Mouse (Mus musculus) T-helper 1 cell (primary cell): ENCODE measurements at regions not wholly inside any gene's neighbourhood (a gene's known extent, or its start where the extent isn't known, plus 50 kb on each side); places are given as distances from the start of the nearest gene placed in this dataset.

Experiments
- in situ Hi-C: fragments of 300-600 bp; cut with MboI, MseI; formaldehyde crosslinking; loops from one replicate; pipeline ENCODE4 v1.15.1; 2025; ENCODE audit warnings: high pct_unique_total_duplicates

GRCm38 (mm10) chr19:15851622-15852021 is 95.5 kb downstream of the Psat1 start:
- in situ Hi-C loops: no loop called here

DNA sequence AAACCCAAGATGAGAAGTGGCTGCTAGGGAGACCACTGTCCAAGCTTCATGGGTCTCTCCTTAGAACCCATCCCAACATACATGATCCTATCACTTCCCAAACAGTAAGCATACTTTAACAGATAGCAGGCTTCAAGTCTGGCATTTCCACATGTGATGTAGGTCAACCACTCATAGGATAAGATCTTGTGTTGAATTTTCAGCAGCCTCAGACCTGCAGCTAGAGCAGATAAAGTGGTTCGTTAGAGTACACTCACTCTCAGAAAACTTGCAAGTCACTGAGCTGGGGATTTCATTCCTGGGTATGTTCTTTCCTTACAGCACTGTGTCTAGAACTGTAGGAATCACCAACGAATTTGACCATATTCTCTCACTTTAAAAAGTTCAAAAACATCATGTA is 96.4 kb downstream of the Psat1 start:
- in situ Hi-C loops: no loop called here

DNA sequence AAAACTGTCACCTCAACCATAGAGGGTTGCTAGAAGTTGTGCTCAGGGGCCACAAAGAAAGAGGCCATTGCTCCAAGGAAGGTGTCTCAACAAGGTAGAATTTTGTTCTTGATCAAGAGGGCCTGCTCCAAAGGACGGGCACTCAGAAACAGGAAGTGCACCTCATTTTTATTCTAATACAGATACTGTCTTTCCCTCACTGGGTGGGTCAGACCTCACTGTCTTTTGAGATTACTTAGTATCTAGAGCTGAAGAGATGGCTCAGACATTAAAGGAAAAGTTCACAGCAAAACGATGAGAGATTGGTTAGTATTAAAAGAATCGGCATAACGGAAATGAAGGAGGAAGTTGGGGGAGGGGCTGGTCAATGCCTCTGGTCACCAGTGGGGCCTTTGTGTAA is 97.9 kb downstream of the Psat1 start:
- in situ Hi-C loops: no loop called here

GRCm38 (mm10) chr19:15838327-15838726 is 108.8 kb downstream of the Psat1 start:
- in situ Hi-C loops: no loop called here

GRCm38 (mm10) chr19:15837715-15838175 is 109.4 kb downstream of the Psat1 start:
- in situ Hi-C loops: no loop called here

DNA sequence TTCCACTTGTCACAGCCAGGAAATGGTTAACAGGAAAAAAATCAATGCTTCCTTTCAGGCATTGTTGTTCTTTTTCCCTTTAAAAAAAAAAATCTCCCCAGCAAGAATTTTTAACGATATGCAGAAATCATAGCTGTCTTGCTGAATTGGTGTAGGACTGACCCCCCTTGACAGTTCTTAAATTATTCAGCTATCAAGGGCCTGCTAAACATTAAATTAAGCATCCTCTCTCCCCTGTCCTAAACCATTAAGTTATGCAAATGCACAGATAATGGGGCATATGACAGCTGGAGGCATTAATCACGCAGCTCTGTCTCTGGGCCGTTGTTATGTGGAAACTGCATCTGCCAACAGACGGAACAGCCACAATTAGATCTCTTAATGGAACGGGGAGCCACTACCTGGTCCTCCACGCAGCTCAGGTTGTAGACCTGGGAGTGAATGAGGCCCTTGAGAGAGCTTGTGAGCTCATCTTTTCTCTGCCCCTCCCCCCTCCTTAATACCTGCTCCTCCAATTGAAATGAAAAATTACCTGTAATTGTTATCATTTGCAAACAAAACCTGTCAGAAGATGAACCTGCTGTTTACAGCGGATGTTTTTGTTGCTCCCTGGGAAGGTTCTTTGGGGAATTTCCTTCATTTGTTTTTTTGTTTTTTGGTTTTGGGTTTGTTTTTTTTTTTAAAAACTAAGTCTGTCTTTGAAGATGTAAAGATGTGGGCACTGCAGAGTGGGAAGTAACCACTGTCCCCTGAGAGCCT is 110.0 kb downstream of the Psat1 start:
- in situ Hi-C loops: no loop called here

DNA sequence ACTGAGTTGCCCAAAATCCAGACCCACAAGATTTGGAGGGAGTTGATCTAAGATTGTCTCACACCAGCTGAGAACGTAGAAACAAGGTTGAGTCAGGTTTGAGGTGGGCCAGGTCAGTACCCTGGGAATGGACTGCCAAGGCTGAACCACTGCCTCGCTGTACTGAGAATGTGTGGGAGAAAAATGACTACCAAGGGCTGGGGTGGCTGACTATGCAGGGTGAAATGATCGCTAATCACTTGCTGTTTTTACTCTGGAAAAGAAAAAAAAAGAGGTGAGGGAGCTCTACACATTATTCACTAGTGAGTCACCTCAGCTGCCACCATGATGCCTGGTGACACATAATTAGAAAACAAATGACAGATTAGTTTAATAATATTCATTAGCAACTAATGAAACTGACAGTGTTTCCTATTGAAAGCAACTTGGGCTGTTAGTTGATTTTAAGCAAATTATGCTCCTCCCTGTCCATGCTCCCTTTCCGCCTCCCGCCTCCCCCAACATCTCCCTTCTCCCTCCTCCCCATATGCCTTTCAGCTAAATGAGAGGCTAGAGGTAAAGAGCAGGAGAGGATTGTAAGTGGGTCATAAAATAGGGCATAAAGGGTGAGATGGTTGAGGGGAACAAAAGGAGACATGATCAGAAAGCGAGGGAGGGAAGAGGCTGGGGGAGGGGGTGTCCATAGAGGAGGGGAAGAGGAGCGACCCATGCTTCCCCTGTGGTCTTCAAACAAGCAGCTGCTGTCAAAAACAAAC is 110.8 kb downstream of the Psat1 start:
- in situ Hi-C loops: no loop called here

DNA sequence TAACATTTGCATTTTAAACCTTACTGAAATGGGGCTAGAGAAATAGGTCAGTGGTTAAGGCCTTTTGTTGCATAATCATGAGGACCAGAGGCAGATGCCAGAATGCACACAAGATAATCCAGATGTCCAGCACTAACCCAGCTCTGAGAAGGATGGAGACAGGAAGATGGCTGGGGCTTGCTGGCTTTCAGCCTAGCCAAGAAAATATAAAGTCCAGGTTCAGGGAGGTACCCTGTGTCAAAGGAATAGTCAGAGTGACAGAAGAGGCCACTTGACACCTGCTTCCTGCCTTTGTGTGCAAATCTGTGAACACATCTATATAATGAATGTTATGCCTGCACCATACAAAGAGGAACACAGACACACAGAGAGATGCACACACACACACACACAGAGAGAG is 116.8 kb downstream of the Psat1 start:
- in situ Hi-C loops: no loop called here

DNA sequence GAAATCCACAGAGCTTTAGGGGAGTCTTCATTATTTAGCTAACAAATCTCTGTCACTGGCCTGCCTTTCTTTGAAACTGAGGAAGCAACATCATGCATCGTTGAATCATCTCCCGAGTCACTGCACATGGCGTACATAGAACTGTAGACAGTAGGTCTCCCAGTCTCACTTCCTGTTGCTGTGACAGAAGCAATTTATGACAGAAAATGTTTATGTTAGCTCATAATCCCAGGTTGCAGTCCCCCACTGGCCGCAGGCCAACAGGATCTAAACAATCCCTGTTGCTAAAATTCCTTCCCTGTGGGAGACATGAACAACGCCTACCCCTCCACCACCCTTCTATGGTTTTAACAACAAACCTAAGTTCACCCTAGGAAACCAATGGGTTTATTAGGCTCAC is 118.0 kb downstream of the Psat1 start:
- in situ Hi-C loops: no loop called here

GRCm38 (mm10) chr19:15827990-15828705 is 119.0 kb downstream of the Psat1 start:
- in situ Hi-C loops: no loop called here

- in situ Hi-C loops: no loop called here
These were observed 119.8 kb downstream of the Psat1 start for GRCm38 (mm10) chr19:15827120-15827989.

GRCm38 (mm10) chr19:15823688-15824371 is 123.3 kb downstream of the Psat1 start:
- in situ Hi-C loops: no loop called here

GRCm38 (mm10) chr19:15820020-15820419 is 127.1 kb downstream of the Psat1 start:
- in situ Hi-C loops: no loop called here

DNA sequence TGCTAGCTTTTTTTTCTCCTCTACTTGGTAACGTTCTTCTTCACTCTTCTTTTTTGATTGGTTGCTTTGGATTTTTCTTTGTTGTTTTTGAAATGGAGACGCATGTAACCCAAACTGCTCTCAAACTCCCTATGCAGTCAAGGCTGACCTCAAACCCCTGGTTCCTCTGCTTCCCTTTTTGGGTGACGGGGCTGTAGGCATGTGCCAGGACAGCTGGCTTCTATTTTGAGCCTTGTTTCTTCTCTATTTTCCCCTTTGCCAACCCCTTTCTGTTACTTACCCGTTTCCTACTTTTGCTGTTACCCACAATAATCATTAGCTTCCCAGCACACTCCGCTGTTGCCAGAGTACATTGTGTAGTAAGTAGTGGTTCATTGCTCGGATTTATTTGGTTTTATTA is 132.0 kb downstream of the Psat1 start:
- in situ Hi-C loops: no loop called here

DNA sequence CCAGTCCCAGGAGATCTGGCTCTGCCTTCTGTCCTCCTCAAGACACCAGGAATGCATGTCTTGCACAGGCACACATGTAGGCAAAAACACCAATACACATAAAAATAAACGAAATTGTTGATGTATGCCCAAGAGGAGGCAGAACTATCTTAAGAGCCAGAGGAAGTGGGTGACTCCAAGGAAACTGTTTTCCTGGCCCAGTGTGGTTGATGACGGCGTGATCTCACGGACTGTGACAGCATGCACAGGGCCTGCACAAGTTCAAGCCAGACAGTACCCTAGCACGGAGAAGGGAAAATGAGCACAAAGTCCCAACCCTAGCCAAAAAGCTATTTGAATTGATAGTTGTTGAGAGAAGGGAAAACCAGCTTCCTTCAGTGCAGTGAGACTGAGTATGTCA is 138.1 kb downstream of the Psat1 start:
- in situ Hi-C loops: no loop called here

- in situ Hi-C loops: no loop called here
These were observed 139.5 kb downstream of the Psat1 start for GRCm38 (mm10) chr19:15807681-15808080.

- in situ Hi-C loops: no loop called here
These were observed 143.8 kb downstream of the Psat1 start for GRCm38 (mm10) chr19:15803131-15803889.

GRCm38 (mm10) chr19:15802641-15803040 is 144.5 kb downstream of the Psat1 start:
- in situ Hi-C loops: no loop called here

DNA sequence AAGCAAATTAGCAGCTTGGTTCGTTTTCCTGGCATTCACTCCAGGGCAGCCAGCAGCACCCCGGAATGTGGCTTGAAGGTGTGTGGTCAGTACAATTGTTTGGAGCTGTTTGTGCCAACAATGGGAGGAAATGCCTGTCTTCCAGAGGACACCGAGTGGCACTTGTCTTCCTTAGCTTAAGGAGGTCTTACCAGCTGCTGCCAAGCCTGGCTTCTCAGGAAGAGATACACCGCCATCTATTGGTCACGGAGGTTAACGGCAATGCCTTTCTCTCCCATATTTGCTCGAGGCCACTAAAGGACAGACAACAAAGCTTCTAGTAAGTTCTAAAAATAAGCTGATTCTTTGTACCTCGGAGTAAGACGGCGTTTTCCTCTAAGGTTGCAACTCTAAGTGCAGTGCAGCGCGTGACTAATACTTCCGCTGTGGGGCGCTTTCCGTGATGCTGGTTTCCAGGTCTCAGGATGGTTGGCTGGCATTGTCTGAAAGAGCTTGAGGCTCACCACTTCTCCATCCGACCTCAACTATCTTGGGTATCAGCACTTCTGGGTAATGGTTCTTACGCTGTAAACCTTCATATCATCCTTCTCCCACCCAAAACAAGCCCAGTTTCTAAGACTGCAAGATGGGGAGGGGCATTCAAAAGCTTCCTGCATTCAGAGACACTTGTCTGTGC is 145.2 kb downstream of the Psat1 start:
- in situ Hi-C loops: no loop called here
